Mouse (Mus musculus): ENCODE results near the gene Vcl.

- TF ChIP-seq CTCF (IDR thresholded peaks at IDR 0.05; ENCODE audit: extremely low read depth, insufficient read depth, insufficient read length, insufficient replicate concordance) (no peak), POLR2A (IDR thresholded peaks at IDR 0.05; ENCODE audit: low read depth, low read length) (no peak)
These were observed 901 bp upstream of the Vcl start for GRCm38 (mm10) chr14:20928308-20928685.
